Mouse (Mus musculus): ENCODE results near the gene Plcb2.

Gene Plcb2

DNA sequence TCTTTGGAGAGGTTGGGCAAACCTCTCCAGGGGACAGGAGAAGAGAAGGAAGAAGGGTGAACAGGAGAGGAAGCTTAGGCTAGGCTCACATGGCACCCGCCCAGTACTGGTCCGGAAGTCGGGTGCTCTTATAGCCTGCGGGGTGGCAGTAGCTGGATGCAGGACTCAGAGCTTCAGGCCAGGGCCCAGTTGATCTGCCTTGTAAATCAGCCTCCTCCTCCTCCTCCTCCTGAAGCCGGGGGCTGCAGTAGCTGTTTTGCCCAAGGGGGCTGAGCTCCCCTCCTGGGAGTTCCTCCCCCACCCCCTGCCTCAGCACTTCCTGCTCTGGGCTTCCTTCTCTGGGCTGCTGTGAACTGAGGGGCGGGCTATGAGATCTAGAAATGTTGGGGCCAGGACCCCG lies at the start of gene Plcb2:
Gene Plcb2 (minus strand): TSS at position 102 of the 400 bp plus-strand sequence.
- no peak for DNase-seq

DNA sequence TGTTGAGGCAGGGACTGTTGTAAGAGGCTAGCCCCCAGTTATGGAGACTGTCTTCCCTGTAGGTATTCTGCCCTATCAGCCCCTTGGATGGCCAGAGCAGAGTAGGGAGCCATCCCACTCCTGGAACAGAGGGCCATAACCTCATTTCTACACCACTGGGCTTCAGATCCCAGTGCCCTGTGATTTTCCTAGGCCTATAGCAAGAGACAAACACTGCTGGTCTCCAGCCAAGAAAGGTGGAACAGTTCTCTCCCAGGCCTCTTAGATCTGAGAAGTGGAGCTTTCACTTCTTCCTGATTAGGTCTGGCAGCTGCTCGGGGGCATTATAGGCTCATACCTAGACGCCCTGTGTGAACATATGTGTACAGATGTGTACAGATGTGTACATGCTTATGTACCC lies 48.1 kb upstream of the Plcb2 start:
- DNase-seq = peak; percentile 63

GRCm38 (mm10) chr2:118775846-118776245 lies 47.6 kb upstream of the Plcb2 start:
- DNase-seq = peak; percentile 89

DNA sequence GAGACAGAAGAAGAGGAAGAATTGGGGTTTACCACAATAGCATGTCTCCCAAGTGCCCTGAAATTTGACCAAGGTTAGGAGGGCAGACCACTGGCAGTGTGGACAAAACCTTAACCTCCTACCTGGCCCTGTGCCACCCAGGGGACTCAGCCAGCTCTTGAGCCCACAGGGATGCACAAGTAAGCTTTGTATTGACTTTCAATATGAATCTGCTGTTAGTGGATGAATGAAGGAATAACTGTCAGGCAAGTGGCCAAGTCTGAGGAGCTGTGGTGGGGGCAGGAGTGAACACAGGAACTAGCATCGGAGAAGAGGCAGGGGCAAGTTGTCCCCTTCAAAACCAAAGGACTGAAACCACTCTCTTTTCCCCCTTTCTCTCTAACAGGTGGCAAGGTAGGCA lies 47.2 kb upstream of the Plcb2 start:
- peak; percentile 71 for DNase-seq

DNA sequence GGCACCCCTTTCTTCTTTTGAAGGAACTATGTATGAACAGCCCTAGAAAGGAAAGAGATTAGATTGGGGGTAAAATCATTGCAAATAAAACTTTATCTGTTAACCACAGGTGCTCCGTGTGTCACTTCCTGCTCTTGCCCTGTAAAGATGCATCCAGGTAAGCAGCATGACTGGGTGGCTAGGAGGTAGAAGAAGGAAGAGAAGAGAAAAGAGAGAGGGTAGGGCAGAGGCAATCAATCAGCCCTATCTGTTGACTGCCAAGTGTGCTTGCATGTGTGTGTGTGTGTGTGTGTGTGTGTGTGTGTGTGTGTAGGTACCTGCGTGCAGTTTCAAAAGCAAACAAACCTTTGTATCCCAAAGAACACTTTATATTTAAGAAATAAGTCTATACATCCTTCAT lies 46.3 kb upstream of the Plcb2 start:
- DNase-seq = no peak

- DNase-seq = no peak
Observed at GRCm38 (mm10) chr2:118772158-118772874, 44.1 kb upstream of the Plcb2 start, which contains the start of gene Phgr1. Phgr1 (plus strand) TSS chr2:118772769.

- DNase-seq = no peak
Observed at GRCm38 (mm10) chr2:118766041-118767033, 38.1 kb upstream of the Plcb2 start.

DNA sequence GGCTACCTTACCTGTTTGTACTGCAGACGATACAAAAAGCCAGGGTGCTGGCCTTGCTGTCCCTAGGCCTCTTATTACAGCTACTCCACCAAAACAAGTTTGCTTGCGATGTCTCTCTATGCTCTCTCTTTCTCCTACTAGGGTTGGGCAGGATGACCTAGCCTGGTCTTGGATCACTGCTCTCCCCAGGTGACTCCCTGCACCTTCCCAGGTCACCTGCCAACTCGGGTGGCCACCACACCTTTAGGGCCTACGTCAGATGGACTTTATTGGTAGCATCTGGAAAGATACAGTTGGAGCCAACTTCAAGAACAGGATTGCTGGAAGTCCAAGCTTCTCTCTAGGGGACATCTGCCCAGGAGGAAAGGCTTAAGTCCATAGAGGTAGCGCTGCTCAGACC lies 36.6 kb upstream of the Plcb2 start:
- DNase-seq = peak; percentile 59

GRCm38 (mm10) chr2:118764094-118764831 lies 36.0 kb upstream of the Plcb2 start:
- peak; percentile 69 for DNase-seq

DNA sequence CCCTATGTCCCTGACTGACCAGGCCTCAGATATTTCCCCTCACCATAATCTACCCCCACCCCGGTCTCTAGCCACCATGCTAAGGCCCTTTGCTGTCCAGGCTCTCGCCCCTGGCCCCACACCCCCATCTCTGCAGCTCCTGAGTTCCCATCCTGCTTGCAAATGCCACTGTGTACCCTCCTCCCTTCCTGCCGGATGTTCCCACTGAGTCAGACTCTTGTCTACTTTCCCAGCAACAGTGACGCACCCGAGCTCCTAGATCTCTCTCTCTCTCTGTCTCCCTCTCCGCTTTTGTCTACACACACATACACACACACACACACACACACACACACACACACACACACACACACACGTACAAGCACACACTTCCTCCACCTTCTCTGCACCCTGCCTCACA lies 35.2 kb upstream of the Plcb2 start:
- no peak for DNase-seq

DNA sequence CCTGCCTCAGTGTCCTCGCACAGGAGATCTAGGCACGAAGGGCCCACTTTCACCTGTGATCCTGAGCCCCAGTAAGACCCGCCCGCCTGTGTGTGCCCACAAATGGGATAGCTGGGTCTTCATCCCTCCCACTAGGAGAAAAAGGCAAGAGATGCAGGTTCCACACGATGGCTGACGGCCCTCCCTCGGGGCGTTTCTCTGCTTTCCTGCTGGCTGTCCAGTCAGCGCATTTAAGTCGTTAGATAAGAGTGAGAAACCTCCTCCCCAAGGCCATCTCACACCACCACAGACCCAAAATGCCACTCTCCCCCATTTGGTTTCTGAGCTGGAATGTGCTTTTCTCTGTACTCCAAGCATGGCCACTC lies 34.5 kb upstream of the Plcb2 start:
- no peak for DNase-seq

- peak; percentile 92 for DNase-seq
Observed at GRCm38 (mm10) chr2:118761906-118762783, 33.9 kb upstream of the Plcb2 start, which contains the start of gene Ccdc9b. Ccdc9b (minus strand) TSS chr2:118762661.

DNA sequence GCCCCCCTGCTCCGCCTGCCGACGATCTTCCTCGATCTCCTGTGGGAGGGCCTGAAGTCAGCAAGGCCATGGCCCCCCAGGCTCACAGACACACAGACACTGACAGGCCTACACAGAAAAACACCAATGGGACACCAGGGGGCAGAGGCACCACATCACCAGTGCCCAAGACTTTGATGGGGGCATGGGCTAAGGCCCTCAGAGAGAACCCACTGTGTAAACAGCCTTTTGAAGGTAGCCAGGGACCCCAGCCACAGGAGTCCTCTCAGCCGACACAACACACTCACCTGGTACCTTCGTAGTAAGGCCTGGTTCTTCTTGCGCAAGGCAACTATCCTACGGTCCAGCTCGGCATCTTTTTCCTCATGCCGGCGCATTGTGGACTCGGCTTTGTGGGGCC lies 33.1 kb upstream of the Plcb2 start:
- no peak for DNase-seq

GRCm38 (mm10) chr2:118760311-118761025 lies 32.2 kb upstream of the Plcb2 start:
- DNase-seq = peak; percentile 48

DNA sequence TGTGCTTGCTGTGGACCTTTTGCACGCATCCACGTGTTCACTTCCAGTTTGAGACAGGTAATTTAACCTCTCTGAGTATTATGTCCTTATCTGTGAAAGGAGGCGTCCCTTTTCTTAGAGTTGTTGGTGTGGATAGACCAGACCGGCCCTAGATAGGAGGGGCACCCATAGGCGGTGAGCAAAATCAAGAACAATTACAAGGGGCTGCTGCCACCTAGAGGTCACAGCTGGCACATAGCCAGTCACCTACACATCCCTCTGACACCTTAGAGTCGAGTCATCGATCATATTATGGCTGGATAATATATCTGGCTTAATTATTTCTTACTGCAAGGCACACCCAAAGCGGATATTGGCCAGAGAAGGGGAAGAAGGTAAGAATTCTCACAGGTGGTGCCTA lies 31.6 kb upstream of the Plcb2 start:
- peak; percentile 55 for DNase-seq

DNA sequence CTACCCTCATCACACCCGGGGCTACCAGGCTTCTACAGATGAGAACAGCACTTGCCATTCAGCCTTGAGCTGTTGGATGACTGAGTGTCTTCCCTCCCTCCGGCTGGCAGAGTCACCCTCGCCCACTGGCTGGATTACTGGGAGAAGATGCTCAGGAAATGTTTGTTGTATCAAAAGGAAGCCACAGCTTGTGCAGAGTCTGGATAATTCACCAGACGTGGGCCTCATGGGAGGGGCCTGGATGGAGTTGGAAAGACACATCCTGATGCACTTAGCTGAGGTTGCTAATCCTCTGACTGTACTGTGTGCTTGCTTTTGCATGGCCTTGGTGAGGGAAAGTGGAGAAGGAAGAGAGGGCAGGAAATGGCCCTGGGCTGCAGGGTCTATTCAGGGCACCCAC lies 27.9 kb upstream of the Plcb2 start:
- DNase-seq = no peak

GRCm38 (mm10) chr2:118755407-118755806 lies 27.2 kb upstream of the Plcb2 start:
- no peak for DNase-seq

DNA sequence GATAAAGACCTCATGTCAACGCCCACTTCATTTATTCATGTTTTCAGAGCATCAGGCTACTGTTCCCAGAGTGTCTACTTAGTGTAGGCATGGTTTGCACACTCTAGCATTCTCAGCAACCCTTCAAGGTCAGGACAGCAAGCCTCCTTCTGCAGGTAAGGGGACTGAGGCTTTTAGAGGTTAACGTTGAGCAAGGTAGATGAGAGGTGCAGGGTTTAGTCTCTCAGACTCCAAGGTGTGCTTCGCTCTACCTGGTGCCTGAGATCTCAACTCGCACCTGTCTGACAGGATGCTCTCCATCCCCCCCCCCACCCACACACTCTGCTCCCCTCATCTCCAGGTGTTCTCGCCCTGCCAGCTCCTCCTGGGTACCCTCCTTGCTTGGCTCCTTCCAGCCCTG lies 25.9 kb upstream of the Plcb2 start:
- DNase-seq = no peak

- DNase-seq = no peak
Observed at GRCm38 (mm10) chr2:118752792-118753108, 24.5 kb upstream of the Plcb2 start.

DNA sequence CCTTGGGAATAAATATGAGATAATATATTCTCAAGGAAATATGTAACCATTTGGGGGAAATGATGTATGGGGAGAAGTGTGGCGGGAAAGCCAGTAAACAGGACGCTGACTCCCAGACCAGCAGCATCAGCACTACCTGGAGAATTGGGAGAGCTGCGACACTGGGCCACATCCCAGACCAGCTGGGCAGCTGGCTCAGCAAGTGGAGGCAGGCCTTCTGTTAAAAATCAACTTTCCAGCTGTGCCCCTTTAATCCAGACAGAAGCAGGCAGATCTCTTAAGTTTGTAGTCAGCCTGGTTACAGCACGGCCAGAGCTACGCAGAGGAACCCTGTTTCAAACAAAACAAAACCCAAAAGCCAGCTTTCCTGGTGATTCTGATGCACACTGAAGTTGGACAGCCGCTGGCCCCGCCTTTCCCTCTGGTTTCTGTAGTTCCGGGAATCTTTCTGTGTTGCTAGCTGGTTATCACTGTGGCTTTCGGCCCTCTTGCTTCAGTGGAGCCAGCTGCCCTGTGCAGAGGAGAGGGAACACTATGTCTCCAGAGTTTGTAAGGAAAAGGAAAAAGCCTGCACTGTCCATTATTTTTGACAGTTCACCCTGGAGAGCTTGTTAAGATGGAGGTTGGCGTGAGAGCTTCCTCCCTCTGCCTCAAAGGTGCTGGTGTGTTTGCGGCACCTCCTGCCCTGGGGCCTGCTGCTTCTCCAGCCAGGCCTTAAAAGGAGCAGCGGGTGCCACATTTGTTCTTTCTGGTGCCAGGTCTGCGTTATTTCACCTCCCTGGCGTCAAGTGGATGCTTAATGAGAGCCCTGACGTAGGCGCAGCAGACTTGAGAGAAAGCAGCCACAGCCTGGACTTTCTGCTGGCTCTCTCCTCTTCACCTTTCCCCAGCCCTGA lies 23.9 kb upstream of the Plcb2 start:
- DNase-seq = peak; percentile 17

GRCm38 (mm10) chr2:118750476-118750875 lies 22.2 kb upstream of the Plcb2 start:
- DNase-seq = peak; percentile 16

Measured in cerebellum, adult 11-12 months (tissue).